In the genomic region with DNA sequence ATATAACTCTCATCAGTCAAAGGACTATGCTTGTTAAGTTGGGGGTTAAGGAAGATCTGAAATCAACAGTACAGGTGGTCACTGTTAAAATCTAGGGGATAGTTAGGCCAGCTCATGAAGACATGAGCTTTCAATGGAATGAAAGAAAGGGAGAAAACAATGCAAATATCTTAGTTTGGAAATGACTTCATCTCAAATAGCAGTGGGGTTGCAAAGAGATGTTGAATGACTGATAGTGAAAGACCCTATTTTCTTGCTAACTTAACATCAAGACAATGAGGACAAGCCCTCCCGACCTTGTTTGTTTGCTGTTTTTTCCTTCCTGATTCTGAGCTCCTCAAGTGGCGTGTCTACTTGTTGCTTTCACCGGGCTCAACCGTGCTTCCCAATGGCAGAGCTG, we compare ENCODE assay signal across 27 mouse cellular contexts.
"Had no signal": no experiment of that assay in that cellular context is flagged by ENCODE, and none has a peak within 500 bp of the region (broad histone marks: within the 10 kb centered on the region; RNA-seq: fewer than 3 reads in every experiment).

No protein-coding gene starts in this region.

- H3K4me2 ChIP-seq: embryonic facial prominence, embryonic 12.5 days; embryonic facial prominence, embryonic 13.5 days; embryonic facial prominence, embryonic 15.5 days; forebrain, embryonic 12.5 days; forebrain, embryonic 13.5 days; forebrain, embryonic 15.5 days had no signal

- H3K9ac ChIP-seq: embryonic facial prominence, embryonic 12.5 days; embryonic facial prominence, embryonic 13.5 days; embryonic facial prominence, embryonic 15.5 days; forebrain, embryonic 12.5 days; forebrain, embryonic 13.5 days; forebrain, embryonic 15.5 days; forebrain, postnatal 0 days had no signal

- H3K4me1 ChIP-seq: forebrain, embryonic 10.5 days; forebrain, embryonic 12.5 days had no signal

- H3K4me3 ChIP-seq: embryonic facial prominence, embryonic 10.5 days; embryonic facial prominence, embryonic 12.5 days; embryonic facial prominence, embryonic 13.5 days; embryonic facial prominence, embryonic 15.5 days; erythroblast, embryonic 14.5 days; forebrain, embryonic 10.5 days; forebrain, embryonic 12.5 days; forebrain, embryonic 13.5 days; forebrain, embryonic 15.5 days; gastrocnemius, adult 2 months; heart, adult 2 months had no signal

- ATAC-seq: forebrain, embryonic 13.5 days; forebrain, embryonic 14.5 days; forebrain, embryonic 15.5 days; forebrain, embryonic 16.5 days; forebrain, postnatal 0 days had no signal

- DNase-seq: cerebellum, adult 8-10 months; cerebellum, adult 9-10 months; cerebellum, adult 9-11 months; cerebellum, postnatal 10 days; cerebellum, postnatal 14 days; cerebellum, postnatal 25 days; cerebellum, postnatal 36 days; embryo, embryonic 11 days; forebrain, postnatal 0 days; gastrocnemius, adult 2 months; gastrocnemius, postnatal 10 days; gastrocnemius, postnatal 14 days; gastrocnemius, postnatal 25 days; gastrocnemius, postnatal 36 days; heart, adult 18-20 months; heart, adult 2 months had no signal

- H3K9me3 ChIP-seq: embryonic facial prominence, embryonic 10.5 days; embryonic facial prominence, embryonic 12.5 days; embryonic facial prominence, embryonic 13.5 days; embryonic facial prominence, embryonic 15.5 days; forebrain, embryonic 10.5 days; forebrain, embryonic 12.5 days; forebrain, embryonic 13.5 days; forebrain, embryonic 15.5 days had no signal

- H3K27ac ChIP-seq: embryonic facial prominence, embryonic 10.5 days; embryonic facial prominence, embryonic 12.5 days; embryonic facial prominence, embryonic 13.5 days; embryonic facial prominence, embryonic 15.5 days; forebrain, embryonic 10.5 days; forebrain, embryonic 12.5 days; forebrain, embryonic 13.5 days; forebrain, embryonic 15.5 days; gastrocnemius, adult 2 months; heart, adult 2 months had no signal

- H3K27me3 ChIP-seq: embryonic facial prominence, embryonic 12.5 days; embryonic facial prominence, embryonic 15.5 days; forebrain, embryonic 12.5 days; forebrain, embryonic 13.5 days; forebrain, embryonic 15.5 days had no signal

- H3K36me3 ChIP-seq: embryonic facial prominence, embryonic 10.5 days; embryonic facial prominence, embryonic 12.5 days; embryonic facial prominence, embryonic 13.5 days; embryonic facial prominence, embryonic 15.5 days; forebrain, embryonic 10.5 days; forebrain, embryonic 12.5 days; forebrain, embryonic 15.5 days had no signal
